Mouse (Mus musculus): ENCODE results near the gene Dlg1.

- TF ChIP-seq HCFC1 (IDR thresholded peaks at IDR 0.05; ENCODE audit: borderline replicate concordance, insufficient read depth, low read length) (no peak), MAFK (IDR thresholded peaks at IDR 0.05; ENCODE audit: insufficient read depth, low read depth, low read length) (no peak), ZC3H11A (IDR thresholded peaks at IDR 0.05; ENCODE audit: borderline replicate concordance, low read depth, low read length) (no peak), CHD2 (IDR thresholded peaks at IDR 0.05; ENCODE audit: low read depth, low read length) (no peak), ZNF384 (IDR thresholded peaks at IDR 0.05; ENCODE audit: low read depth, low read length) (no peak)
Observed at GRCm38 (mm10) chr16:31901886-31902285, 238.6 kb downstream of the Dlg1 start.

Data from ES-E14 (cell line).